9 mouse cellular contexts compared by ENCODE assay signal in the genomic region with DNA sequence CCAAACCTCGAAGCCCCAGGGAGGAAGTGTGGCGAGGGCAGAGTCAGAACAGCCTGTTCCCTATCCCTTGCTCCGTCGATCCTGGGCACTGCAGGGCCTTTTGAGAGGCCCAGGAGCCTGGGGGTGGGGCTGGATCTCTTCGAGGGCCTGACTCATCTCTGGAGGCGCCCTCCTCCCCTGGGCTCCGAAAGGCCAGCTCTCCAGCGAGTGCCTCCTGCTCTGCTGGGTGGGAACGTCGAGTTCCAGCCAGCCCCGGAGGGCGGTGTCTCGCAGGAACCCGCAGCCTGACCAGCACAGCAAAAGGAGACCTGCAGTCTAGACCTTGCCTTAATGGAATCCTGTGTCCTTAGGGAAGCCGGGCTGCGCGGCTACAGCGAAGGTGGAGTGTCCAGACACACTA. TPM values are rescaled to one million over a fixed set of nuclear protein-coding genes. Genes with fewer than 3 reads are reported as not detected.
A peak's percentile ranks its signal among the peaks of the same experiment; 100 is the strongest.
DNase-seq lines count a peak whose midpoint lies in the region; ATAC-seq lines count a peak whose summit lies in the region.
"Had no signal": no experiment of that assay in that cellular context is flagged by ENCODE, and none has a peak within 500 bp of the region (broad histone marks: within the 10 kb centered on the region; RNA-seq: fewer than 3 reads in every experiment).

No protein-coding gene starts in this region.

- peak; percentile 96 for DNase-seq in 3T3-L1 (ENCODE audit: low read depth, low spot score)
- peak; percentile 38 for DNase-seq in ZHBTc4 (ENCODE audit: low read depth, low spot score)
- peak; percentile 86 for DNase-seq in gastrocnemius, adult 18-20 months (ENCODE audit: low spot score)
- peak; percentile 69 for DNase-seq in intestine, embryonic 14.5 days (ENCODE audit: low spot score)
- DNase-seq in urinary bladder, postnatal 36 days (ENCODE audit: low spot score in 2 of 2): peak; percentile 77 to 88
- no peak for DNase-seq in layer of hippocampus, postnatal 14 days (ENCODE audit: low spot score in 2 of 2)

- H3K4me3 ChIP-seq in intestine, embryonic 14.5 days (ENCODE audit: low read depth, low read length): no peak overlapping the region
- H3K4me3 ChIP-seq in liver, embryonic 15.5 days (replicated peaks): no peak overlapping the region

- ATAC-seq in intestine, embryonic 14.5 days (replicated peaks; ENCODE audit: low FRiP score, low TSS enrichment, low read depth): peak; percentile 37; the same call in 1 of the 2 replicates
- peak; percentile 19; the same call in 1 of the 2 replicates for ATAC-seq in liver, embryonic 15.5 days (ENCODE audit: insufficient read depth)
- no peak for ATAC-seq in frontal cortex, adult (ENCODE audit: low TSS enrichment)

- no peak overlapping the region; the same call in 1 of the 2 replicates for H3K4me2 ChIP-seq in intestine, embryonic 14.5 days (ENCODE audit: low read length)
- no peak overlapping the region for H3K4me2 ChIP-seq in liver, embryonic 15.5 days

- peaks cover 5% of the 10 kb centered on the region for H3K4me1 ChIP-seq in intestine, embryonic 14.5 days (replicated peaks; ENCODE audit: control insufficient read depth, insufficient read depth, low read length)
- peaks cover 8% of the 10 kb centered on the region; the same call in 1 of the 2 replicates for H3K4me1 ChIP-seq in liver, embryonic 15.5 days (replicated peaks)

- 19% methylated on average over 18 of the region's 18 CpGs for WGBS in intestine, embryonic 14.5 days
- whole genome bisulfite sequencing in liver, embryonic 15.5 days (ENCODE audit: insufficient replicate concordance): 33% methylated on average over 18 of the region's 18 CpGs

- no peaks in the 10 kb centered on the region for H3K27me3 ChIP-seq in intestine, embryonic 14.5 days (replicated peaks; ENCODE audit: control insufficient read depth, insufficient read depth, low read length)
- peaks cover 6% of the 10 kb centered on the region; the same call in 1 of the 2 replicates for H3K27me3 ChIP-seq in liver, embryonic 15.5 days

- H3K27ac ChIP-seq in intestine, embryonic 14.5 days (ENCODE audit: low read depth): peak overlapping the region; percentile 5; the same call in 1 of the 2 replicates
- no peak overlapping the region for H3K27ac ChIP-seq in liver, embryonic 15.5 days (replicated peaks)
- H3K27ac ChIP-seq: liver, embryonic 14.5 days had no signal

- peaks cover 4% of the 10 kb centered on the region; the same call in 1 of the 2 replicates for H3K9me3 ChIP-seq in intestine, embryonic 14.5 days (ENCODE audit: control insufficient read depth, low read length)
- 0 out of 2 replicates have a peak, but pooled peaks cover 3% of the 10 kb centered on the region for H3K9me3 ChIP-seq in liver, embryonic 15.5 days (replicated peaks)

- no peaks in the 10 kb centered on the region for H3K36me3 ChIP-seq in intestine, embryonic 14.5 days (ENCODE audit: control insufficient read depth, insufficient read depth, low read length)
- no peaks in the 10 kb centered on the region for H3K36me3 ChIP-seq in liver, embryonic 15.5 days (replicated peaks)

- H3K9ac ChIP-seq in intestine, embryonic 14.5 days (ENCODE audit: low read length): no peak overlapping the region
- no peak overlapping the region for H3K9ac ChIP-seq in liver, embryonic 15.5 days
- H3K9ac ChIP-seq: liver, embryonic 14.5 days had no signal

RNA-seq across cellular contexts. Expression of a gene that starts 50.2 kb away (rescaled TPM):
- total RNA-seq in gastrocnemius, adult 18-20 months (2021): 1 to 10 TPM; 2.4 to 8.2 TPM
- polyA plus RNA-seq in intestine, embryonic 14.5 days (2014; fragmentation: Nextera tagmentation; extraction: Ambion mirVana): 2.1 and 2.2 TPM in 2 replicates
- polyA plus RNA-seq in liver, embryonic 15.5 days (2015; fragmentation: Nextera tagmentation; extraction: Ambion mirVana): not detected in 2 replicates
- 1 to 10 TPM; 2.9 to 3.8 TPM for total RNA-seq in layer of hippocampus, postnatal 14 days (2021)
- polyA plus RNA-seq: liver, embryonic 14.5 days had no signal

RNA-seq across cellular contexts. Expression of a gene that starts 54.4 kb away (rescaled TPM):
- 10 to 100 TPM; 10.6 to 11.3 TPM for total RNA-seq in gastrocnemius, adult 18-20 months (2021)
- polyA plus RNA-seq in intestine, embryonic 14.5 days (2014; fragmentation: Nextera tagmentation; extraction: Ambion mirVana): 105 and 110 TPM in 2 replicates
- polyA plus RNA-seq in liver, embryonic 15.5 days (2015; fragmentation: Nextera tagmentation; extraction: Ambion mirVana): 26.0 and 27.5 TPM in 2 replicates
- total RNA-seq in layer of hippocampus, postnatal 14 days (2021): 10 to 100 TPM; 38.9 to 41.9 TPM

Comparison
In these comparisons a context has a peak if more than half of its experiments do, and no peak if none do; other contexts are left out.
1. DNase-seq: peak in 3T3-L1 (single experiment), ZHBTc4 (single experiment), gastrocnemius, adult 18-20 months (single experiment), intestine, embryonic 14.5 days (single experiment) and urinary bladder, postnatal 36 days (2 of 2); none in layer of hippocampus, postnatal 14 days (0 of 2).